Mouse (Mus musculus): ENCODE results near the gene Fam131c. TPM values are rescaled to one million over a fixed set of nuclear protein-coding genes. Genes with fewer than 3 reads are reported as not detected.

The Fam131c gene
- polyA plus RNA-seq, 1 experiment from 2014 or later = 40.1 TPM

Small RNA genes within 50 kb of the gene (microRNA-seq; reads per million reads assigned to microRNA genes)
- not detected for gene Gm25690

Other genes starting within 250 kb of the Fam131c start
- 17.8 and 23.7 TPM in 2 replicates for gene Szrd1, start 228.4 kb upstream of the Fam131c start, polyA plus RNA-seq (2014; fragmentation: Nextera tagmentation; extraction: Ambion mirVana)
- 26.2 and 27.6 TPM in 2 replicates for gene Fbxo42, start 220.3 kb upstream of the Fam131c start, polyA plus RNA-seq (2014; fragmentation: Nextera tagmentation; extraction: Ambion mirVana)
- gene Rsg1, start 154.3 kb upstream of the Fam131c start, polyA plus RNA-seq (2014; fragmentation: Nextera tagmentation; extraction: Ambion mirVana) = 6.0 and 7.6 TPM in 2 replicates
- 0.78 and 1.1 TPM in 2 replicates for gene Arhgef19, start 128.7 kb upstream of the Fam131c start, polyA plus RNA-seq (2014; fragmentation: Nextera tagmentation; extraction: Ambion mirVana)
- 0.64 and 0.95 TPM in 2 replicates for gene Epha2, start 67.0 kb upstream of the Fam131c start, polyA plus RNA-seq (2014; fragmentation: Nextera tagmentation; extraction: Ambion mirVana)
- gene Clcnka, start 30.5 kb downstream of the Fam131c start, polyA plus RNA-seq (2014; fragmentation: Nextera tagmentation; extraction: Ambion mirVana) = 0.20 and 0.56 TPM in 2 replicates
- gene Clcnkb, start 47.8 kb downstream of the Fam131c start, polyA plus RNA-seq (2014; fragmentation: Nextera tagmentation; extraction: Ambion mirVana) = not detected in 2 replicates
- gene Hspb7, start 52.6 kb downstream of the Fam131c start, polyA plus RNA-seq (2014; fragmentation: Nextera tagmentation; extraction: Ambion mirVana) = 0.16 TPM in 1 of 2 replicates, not detected in the other
- gene Srarp, start 67.9 kb downstream of the Fam131c start, polyA plus RNA-seq (2014; fragmentation: Nextera tagmentation; extraction: Ambion mirVana) = 0.29 TPM in 1 of 2 replicates, not detected in the other
- gene Zbtb17, start 76.4 kb downstream of the Fam131c start, polyA plus RNA-seq (2014; fragmentation: Nextera tagmentation; extraction: Ambion mirVana) = 29.5 and 30.7 TPM in 2 replicates
- gene Spen, start 170.4 kb downstream of the Fam131c start, polyA plus RNA-seq (2014; fragmentation: Nextera tagmentation; extraction: Ambion mirVana) = 20.3 and 20.4 TPM in 2 replicates
- gene Fblim1, start 237.9 kb downstream of the Fam131c start, polyA plus RNA-seq (2014; fragmentation: Nextera tagmentation; extraction: Ambion mirVana) = 41.3 and 43.6 TPM in 2 replicates